Mouse (Mus musculus) ovary, postnatal 10 days (tissue): ENCODE results near the gene Scn3b.
A peak's percentile ranks its signal among the peaks of the same experiment; 100 is the strongest.

ENCODE experiments used
- DNase-seq: peaks from one replicate; pipeline ENCODE4 v3.0.0; 2022; ENCODE audit warnings: low spot score

Gene Scn3b

GRCm38 (mm10) chr9:40316865-40317660, 48.0 kb downstream of the Scn3b start:
- DNase-seq = no peak

DNA sequence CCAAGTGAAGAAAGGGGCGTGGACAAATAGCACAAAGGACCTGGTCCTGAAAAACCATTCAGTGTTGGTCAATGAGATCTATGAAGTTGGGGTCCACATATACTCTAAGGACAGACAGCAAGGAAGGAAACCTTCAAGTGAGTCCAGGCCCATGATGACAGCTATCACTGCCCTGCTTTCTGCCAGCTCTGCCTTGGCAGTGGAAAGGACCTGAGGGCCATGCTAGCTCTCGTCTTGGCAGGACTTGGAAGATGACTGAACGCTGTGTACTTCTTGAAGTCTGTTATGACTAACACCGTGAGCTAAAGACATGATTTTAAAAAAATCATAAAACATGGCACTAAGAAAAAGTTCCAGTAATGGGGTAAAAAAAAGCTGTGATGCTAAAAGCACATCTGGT, 48.7 kb downstream of the Scn3b start:
- DNase-seq = no peak

- DNase-seq = no peak
Measured at GRCm38 (mm10) chr9:40318771-40319170, 49.8 kb downstream of the Scn3b start.

GRCm38 (mm10) chr9:40320405-40320804, 51.4 kb downstream of the Scn3b start:
- no peak for DNase-seq

DNA sequence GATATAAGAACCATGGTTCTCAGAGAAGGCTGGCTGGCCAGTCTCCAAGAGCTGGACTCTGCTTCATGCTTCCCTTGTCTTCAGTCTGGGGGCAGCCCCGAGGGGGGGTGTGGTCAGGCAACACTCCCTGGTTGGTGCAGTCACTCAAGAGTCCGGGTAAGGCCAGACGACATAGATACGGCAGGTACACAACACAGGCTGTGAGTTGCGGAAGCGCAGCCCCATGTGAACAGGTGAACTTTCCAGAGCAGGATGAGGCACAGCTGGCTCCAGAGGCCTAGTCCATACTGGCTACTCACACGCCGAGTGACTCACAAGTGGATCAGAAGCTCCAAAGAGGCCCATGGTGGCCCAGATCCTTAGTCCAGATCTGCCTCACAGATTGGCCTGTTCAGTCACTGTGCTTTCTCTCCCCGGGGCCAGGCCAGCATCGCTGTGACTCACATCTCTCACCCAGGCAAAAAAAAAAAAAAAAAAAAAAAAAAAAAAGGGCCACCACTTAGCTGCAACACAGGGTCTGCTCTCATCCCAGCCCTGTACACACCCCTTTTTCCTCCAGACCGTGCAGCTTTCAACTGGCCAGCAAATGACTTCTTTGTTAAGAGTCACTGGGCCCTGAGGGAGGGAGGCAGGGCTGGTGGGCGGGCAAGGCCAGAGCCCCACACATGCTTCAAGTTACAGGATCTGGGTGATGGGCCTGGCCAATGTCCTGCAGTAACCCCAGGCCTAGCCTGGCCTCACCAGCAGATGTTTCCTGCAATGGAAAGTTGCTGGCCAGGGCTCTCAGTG, 52.1 kb downstream of the Scn3b start:
- DNase-seq = peak; percentile 46

GRCm38 (mm10) chr9:40321668-40322003, 52.6 kb downstream of the Scn3b start:
- no peak for DNase-seq

GRCm38 (mm10) chr9:40322372-40322771, 53.4 kb downstream of the Scn3b start:
- no peak for DNase-seq

GRCm38 (mm10) chr9:40323171-40323570, 54.2 kb downstream of the Scn3b start:
- no peak for DNase-seq

- no peak for DNase-seq
Measured at GRCm38 (mm10) chr9:40323773-40324172, 54.8 kb downstream of the Scn3b start.

- no peak for DNase-seq
Measured at GRCm38 (mm10) chr9:40324232-40324792, 55.3 kb downstream of the Scn3b start.

DNA sequence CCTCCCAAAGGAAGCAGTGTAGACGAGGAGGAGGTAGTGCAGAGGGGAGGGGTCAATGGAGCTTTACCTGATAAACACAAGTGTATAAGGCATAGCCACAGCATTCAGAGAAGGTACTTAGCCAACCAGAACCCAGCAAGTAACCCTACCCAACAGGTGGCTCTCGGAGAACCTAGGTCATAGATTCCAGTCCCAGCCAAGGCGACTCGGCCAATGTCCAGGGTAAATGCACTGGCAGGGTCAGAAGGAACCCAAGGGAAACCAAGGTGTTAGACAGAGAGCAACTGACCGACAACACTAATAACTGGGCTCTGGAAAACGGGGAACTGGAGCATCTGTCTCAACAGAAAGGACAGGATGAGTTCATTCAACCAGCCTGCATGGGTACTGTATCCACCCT, 55.8 kb downstream of the Scn3b start:
- no peak for DNase-seq

- no peak for DNase-seq
Measured at GRCm38 (mm10) chr9:40326260-40326915, 57.4 kb downstream of the Scn3b start.

DNA sequence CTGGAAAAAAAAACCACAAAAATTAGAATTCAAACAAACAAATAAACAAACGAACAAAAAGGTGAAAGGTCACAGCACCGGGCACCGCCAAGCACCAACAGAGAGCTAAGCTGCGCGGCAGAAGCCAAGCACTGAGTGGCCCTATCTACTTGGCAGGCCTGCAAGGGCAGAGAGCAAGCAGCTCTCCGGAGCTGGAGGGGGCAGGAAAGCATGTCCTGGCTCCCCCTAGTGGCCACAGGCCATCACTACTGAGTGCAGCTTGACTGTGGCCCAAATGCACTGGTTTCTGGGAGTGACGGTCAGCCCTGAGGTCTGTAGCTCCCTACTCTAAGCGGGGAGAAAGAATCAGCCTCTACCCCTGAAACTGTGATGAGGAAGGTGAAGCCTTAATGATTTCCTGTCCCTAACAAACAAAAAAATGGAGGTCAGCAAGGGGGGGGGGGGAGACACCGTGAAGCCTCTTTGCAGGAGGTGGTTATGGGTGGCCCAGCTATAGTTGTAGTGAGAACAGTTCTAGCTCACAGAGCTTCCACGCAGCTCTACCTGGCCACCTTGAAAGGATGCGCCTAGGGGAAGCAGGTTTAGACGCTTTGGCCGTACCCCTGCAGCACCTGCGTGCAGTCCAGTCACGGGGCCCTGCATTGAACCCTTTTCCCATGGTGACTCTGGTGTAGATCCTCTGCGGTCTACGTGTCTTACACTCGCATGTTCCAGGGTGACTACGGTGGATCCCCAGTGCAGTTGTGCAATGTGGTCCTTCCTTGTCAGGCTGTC, 61.8 kb downstream of the Scn3b start:
- DNase-seq = peak; percentile 82

GRCm38 (mm10) chr9:40331411-40332286, 62.6 kb downstream of the Scn3b start:
- no peak for DNase-seq

DNA sequence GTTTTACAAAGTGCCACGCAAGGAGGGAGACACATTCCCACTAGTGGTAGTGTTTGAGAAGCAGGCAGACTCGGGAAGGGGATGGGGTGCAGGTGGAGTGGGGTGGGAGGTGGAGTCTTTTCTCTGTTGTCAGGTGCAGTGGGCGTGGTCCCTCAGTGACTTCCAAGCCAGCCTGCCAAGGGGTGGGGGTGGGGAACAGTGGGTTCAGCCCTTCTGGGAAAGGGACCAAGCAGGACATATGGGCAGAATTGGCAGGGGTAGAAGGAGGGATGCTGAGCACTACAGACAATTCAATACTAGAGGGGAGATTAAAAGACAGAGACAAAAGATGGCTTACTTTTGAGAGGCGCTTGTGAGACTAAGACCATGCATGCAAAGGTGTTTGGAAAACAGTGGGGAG, 63.3 kb downstream of the Scn3b start:
- DNase-seq = no peak

GRCm38 (mm10) chr9:40332731-40333648, 64.0 kb downstream of the Scn3b start:
- no peak for DNase-seq

DNA sequence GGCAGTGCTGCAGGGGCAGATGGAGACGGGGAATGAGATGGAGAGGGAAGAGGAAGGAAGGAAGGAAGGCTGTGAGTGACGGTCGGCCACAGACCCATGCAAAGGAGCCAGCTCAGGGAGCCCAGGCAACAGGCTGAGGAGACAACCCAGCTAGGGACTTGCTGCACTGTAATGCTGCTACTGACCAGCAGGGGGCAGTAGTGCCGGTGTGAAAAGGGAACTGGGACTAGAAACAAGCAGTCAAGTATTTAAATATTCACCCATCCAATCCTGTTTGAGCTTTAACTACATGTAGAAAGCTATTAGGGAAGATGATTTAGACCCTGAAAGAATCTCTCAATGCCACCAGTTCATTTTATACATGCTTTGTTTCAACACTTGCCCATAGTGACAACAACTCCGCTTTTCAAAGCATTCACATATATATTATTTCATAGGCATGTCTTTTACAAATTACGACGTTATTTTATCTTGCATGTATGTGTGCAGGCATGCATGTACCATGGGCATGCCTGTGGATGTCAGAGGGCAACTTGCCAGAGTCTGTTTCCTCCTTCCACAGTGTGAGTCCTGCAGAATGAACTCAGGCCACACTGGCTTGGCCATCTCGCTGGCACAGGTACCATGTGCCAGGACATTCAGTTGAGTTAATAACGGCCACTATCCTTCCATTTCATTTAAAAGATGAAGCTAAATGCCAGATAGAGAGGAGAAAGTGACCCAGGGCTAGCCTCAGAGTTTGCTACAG, 64.8 kb downstream of the Scn3b start:
- DNase-seq = no peak

DNA sequence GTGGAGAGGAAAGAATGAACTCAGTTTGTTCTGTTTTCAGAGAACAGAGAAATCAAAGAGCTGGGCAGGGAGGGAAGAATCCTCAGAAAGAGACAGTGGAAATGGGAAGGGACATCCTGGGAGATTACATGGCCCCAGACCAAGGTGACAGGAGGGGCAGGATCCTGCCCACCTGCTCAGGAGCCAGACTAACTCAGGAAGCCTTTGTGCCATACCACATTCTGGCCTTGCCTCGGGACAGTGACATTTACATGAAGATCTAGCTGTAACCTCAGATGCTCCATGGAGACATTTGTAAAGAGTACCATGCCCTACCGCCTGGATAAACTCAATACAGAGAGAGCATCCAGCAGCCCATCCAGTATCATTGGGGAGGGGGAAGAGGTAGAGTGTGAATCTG, 65.6 kb downstream of the Scn3b start:
- DNase-seq = no peak

DNA sequence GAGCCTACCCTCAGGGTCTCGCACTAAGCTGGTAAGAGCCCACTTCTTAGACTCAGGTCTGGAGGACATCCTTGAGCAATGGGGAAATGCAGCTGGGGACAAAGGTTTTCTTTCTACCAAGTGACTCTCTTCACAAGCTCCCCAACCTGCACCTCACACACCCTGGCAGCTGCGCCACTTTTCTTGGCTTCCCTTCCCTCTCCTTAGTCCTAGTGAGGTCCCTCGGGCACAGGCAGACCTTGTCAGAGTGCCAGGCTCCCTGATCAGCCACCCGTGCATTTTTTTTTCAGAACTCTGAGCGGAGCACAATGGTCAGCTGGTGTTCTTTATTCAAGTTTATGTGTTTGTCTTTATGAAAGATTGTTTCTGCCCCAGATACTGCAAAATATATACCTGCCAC, 67.7 kb downstream of the Scn3b start:
- no peak for DNase-seq
